Mouse (Mus musculus) myocyte (in vitro differentiated cells): ENCODE results near the gene Galr3.

Source experiments
- CEBPB ChIP-seq: IDR thresholded peaks from 2 replicates; pipeline ENCODE4 v1.6.1; 2011; ENCODE audit warnings: mild to moderate bottlenecking, moderate library complexity; ENCODE audit not compliant: poor library complexity, insufficient read depth, severe bottlenecking
- MAX ChIP-seq: IDR thresholded peaks from one replicate; pipeline ENCODE4 v1.6.1; 2011; ENCODE audit warnings: low read depth, mild to moderate bottlenecking, control low read depth
- POLR2A ChIP-seq: IDR thresholded peaks from one replicate; pipeline ENCODE4 v1.6.1; 2011; ENCODE audit warnings: low read depth, mild to moderate bottlenecking, control low read depth, moderate library complexity; ENCODE audit not compliant: insufficient read length
- POLR2AphosphoS2 ChIP-seq: IDR thresholded peaks from one replicate; pipeline ENCODE4 v1.6.1; 2011; ENCODE audit warnings: low read depth, control low read depth; ENCODE audit not compliant: insufficient read length
- REST ChIP-seq: IDR thresholded peaks from one replicate; pipeline ENCODE4 v1.6.1; 2011; ENCODE audit warnings: mild to moderate bottlenecking, control low read depth, moderate library complexity; ENCODE audit not compliant: insufficient read depth, insufficient read length
- TCF12 ChIP-seq: IDR thresholded peaks from one replicate; pipeline ENCODE4 v1.6.1; 2011; ENCODE audit warnings: mild to moderate bottlenecking, control low read depth; ENCODE audit not compliant: poor library complexity, insufficient read depth, severe bottlenecking
- TCF3 ChIP-seq: IDR thresholded peaks from one replicate; pipeline ENCODE4 v1.6.1; 2011; ENCODE audit warnings: low read depth, control low read depth; ENCODE audit not compliant: insufficient read length
- USF1 ChIP-seq: IDR thresholded peaks from one replicate; pipeline ENCODE4 v1.6.1; 2011; ENCODE audit warnings: low read depth, mild to moderate bottlenecking, control low read depth, moderate library complexity

DNA sequence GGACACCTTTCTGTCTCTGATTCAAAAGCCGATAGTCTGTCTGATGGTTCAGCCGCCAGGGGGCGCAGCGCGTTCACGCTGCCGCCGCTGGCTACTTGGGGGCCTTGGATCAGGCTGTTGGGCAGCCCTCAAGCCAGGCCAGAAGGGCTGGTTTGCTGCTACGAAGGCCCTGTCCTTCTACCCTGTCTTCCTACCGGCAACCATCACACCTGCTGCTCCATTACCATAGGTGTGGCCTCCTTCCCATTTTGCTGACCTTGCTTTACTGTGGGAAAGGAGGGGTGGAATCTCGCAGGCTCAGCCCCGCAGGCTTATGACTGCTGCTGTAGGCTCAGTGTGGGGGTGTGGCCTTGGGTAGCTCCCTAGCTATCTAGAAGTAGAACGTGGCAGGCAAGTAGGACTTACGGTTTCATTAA lies 3.8 kb upstream of the Galr3 start:
- TF ChIP-seq MAX, result no peak
- no peak for TF ChIP-seq POLR2A
- no peak for TF ChIP-seq TCF12
- no peak for TF ChIP-seq USF1
- TF ChIP-seq CEBPB, result no peak
- TF ChIP-seq POLR2AphosphoS2, result no peak
- TF ChIP-seq REST, result no peak
- no peak for TF ChIP-seq TCF3
